Mouse (Mus musculus) ES-E14 (cell line): ENCODE data around the gene Zfp414. TPM values are rescaled to one million over a fixed set of nuclear protein-coding genes. Genes with fewer than 3 reads are reported as not detected.

Experiments
- DNase-seq: peaks from one replicate; pipeline ENCODE4 v3.0.0-alpha.2; 2013; ENCODE audit warnings: low read depth, low spot score
- H3K27ac ChIP-seq: 2 replicates; pipeline ENCODE4 v1.5.1; 2012; ENCODE audit warnings: low read depth, mild to moderate bottlenecking, low read length, moderate library complexity, mixed read lengths; ENCODE audit not compliant: poor library complexity, insufficient read depth, severe bottlenecking
- H3K36me3 ChIP-seq: 2 replicates; pipeline ENCODE4 v1.6.1; 2012; ENCODE audit warnings: mild to moderate bottlenecking, low read length, moderate library complexity, mixed read lengths; ENCODE audit not compliant: control insufficient read depth, poor library complexity, insufficient read depth, severe bottlenecking
- H3K4me1 ChIP-seq, 2 experiments: fragments of 150-350 bp in 1 of 2; sonication (generic) in 1 of 2; 2 replicates each; pipeline ENCODE4 v1.6.1; 2012; ENCODE audit warnings: low read length in 2 of 2, mild to moderate bottlenecking in 1 of 2, mixed read lengths in 1 of 2; ENCODE audit not compliant: control insufficient read depth in 2 of 2, insufficient read depth in 2 of 2, poor library complexity in 1 of 2
- H3K4me3 ChIP-seq, 2 experiments: fragments of 150-350 bp in 1 of 2; sonication (generic) in 1 of 2; 2 replicates each; pipeline ENCODE4 v1.5.1; 2012; ENCODE audit warnings: low read length in 2 of 2, low read depth in 1 of 2, mild to moderate bottlenecking in 1 of 2, mixed read lengths in 1 of 2; ENCODE audit not compliant: insufficient read depth in 1 of 2, poor library complexity in 1 of 2, severe bottlenecking in 1 of 2
- H3K9ac ChIP-seq: 2 replicates; pipeline ENCODE4 v1.6.1; 2012; ENCODE audit warnings: low read depth, mild to moderate bottlenecking, low read length, mixed read lengths; ENCODE audit not compliant: poor library complexity, insufficient read depth, severe bottlenecking
- H3K9me3 ChIP-seq: fragments of 150-350 bp; sonication (generic); 2 replicates; pipeline ENCODE4 v1.6.1; 2012; ENCODE audit warnings: low read depth, mild to moderate bottlenecking, low read length; ENCODE audit not compliant: control insufficient read depth, insufficient read depth
- CHD2 ChIP-seq: IDR thresholded peaks from 2 replicates; pipeline ENCODE4 v1.6.1; 2014; ENCODE audit warnings: mild to moderate bottlenecking, low read depth, low read length, inconsistent platforms
- HCFC1 ChIP-seq: IDR thresholded peaks from 2 replicates; pipeline ENCODE4 v1.6.1; 2012; ENCODE audit warnings: low read length, inconsistent platforms, borderline replicate concordance; ENCODE audit not compliant: insufficient read depth
- MAFK ChIP-seq: IDR thresholded peaks from 2 replicates; pipeline ENCODE4 v1.6.1; 2014; ENCODE audit warnings: mild to moderate bottlenecking, low read depth, low read length, inconsistent platforms; ENCODE audit not compliant: insufficient read depth
- ZC3H11A ChIP-seq: IDR thresholded peaks from 2 replicates; pipeline ENCODE4 v1.6.1; 2012; ENCODE audit warnings: low read depth, mild to moderate bottlenecking, inconsistent platforms, low read length, borderline replicate concordance
- ZNF384 ChIP-seq: IDR thresholded peaks from 2 replicates; pipeline ENCODE4 v1.6.1; 2012; ENCODE audit warnings: low read depth, low read length, inconsistent platforms
- in situ Hi-C, 2 experiments: fragments of 600-800 bp; cut with MboI; formaldehyde crosslinking; loops; one replicate each; pipeline ENCODE4 v1.15.1; 2025; ENCODE audit warnings: low sequenced_read_pairs in 2 of 2, inconsistent platforms in 1 of 2; ENCODE audit not compliant: unreplicated experiment in 2 of 2
- total RNA-seq: library from RNA; depleted of rRNA; stranded (reverse); fragments of 300-350 nt; gene quantifications from 2 replicates; pipeline ENCODE4 v1.2.3, GENCODE M21; 2012

The Zfp414 gene
- total RNA-seq, 1 experiment: 13.6 TPM

DNA sequence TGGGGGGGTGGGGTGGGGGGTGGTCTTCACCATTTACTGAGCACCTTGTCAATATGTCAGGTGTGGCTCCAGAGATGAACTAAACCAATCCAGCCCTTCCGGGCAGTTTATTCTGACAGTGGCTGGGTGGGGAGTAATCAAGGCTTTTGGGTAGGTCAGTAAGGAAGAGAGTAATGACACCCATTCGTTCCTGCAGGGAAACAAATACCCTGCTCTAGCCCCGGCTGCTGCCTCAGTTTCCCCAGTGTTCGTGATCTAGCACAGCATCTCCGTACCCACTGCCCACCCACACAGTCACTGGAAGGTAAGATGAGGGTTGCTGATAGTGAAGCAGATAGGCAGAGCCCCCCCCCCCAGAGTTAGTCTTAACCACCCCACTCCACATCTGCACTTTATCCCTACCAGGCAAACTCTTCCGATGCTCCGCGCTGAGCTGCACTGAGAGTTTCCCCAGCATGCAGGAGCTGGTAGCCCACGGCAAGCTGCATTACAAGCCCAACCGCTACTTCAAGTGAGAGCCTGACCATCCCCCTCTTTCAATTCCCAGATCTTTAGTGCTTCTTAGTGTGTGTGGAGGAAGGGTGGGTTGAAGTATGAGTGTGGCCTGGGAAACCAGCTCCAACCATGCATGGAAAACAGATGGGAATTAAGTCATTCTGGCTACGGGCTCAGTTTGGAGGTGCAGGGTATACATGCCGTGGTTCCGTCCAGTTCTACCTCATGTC, 1.4 kb downstream of the Zfp414 start:
- in situ Hi-C loops: no loop called here
- Histone ChIP-seq H3K9me3 (no peaks in the 10 kb centered on the region), H3K9ac (no peak overlapping the region), H3K4me3 (no peak overlapping the region), H3K4me1 (peaks cover 2 to 4% of the 10 kb centered on the region in 2 experiments; a peak in 2 of 4 replicates), H3K36me3 (peaks cover 15% of the 10 kb centered on the region), H3K27ac (no peak overlapping the region)
- DNase-seq: no peak
- TF ChIP-seq ZC3H11A: no peak
- TF ChIP-seq CHD2: no peak
- TF ChIP-seq HCFC1: no peak
- no peak for TF ChIP-seq MAFK
- no peak for TF ChIP-seq ZNF384

DNA sequence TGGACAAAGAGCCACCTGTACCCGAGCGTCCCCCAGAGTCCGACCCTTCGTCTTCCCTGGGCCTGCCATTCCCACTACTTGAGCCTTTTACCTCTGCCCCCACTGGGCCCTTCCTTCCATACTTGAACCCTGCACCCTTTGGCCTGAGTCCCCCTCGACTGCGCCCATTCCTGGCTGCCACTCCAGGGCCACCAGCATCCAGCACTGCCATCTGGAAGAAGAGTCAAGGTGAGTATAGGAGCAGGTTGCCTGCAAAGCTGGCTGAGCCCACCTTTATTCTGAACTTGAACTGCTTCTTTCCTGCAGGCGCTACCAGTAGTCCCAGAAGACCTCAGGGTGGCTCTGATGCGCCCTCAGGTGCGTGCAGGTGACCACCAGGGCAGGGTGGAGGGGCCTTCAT, 2.3 kb downstream of the Zfp414 start:
- peaks cover 15% of the 10 kb centered on the region for H3K36me3 ChIP-seq
- no peak overlapping the region for H3K27ac ChIP-seq
- H3K4me1 ChIP-seq: peaks cover 2 to 4% of the 10 kb centered on the region in 2 experiments; a peak in 2 of 4 replicates
- in situ Hi-C loops: no loop called here
- no peak overlapping the region for H3K4me3 ChIP-seq
- TF ChIP-seq ZC3H11A: no peak
- TF ChIP-seq ZNF384: no peak
- TF ChIP-seq CHD2: no peak
- H3K9ac ChIP-seq: no peak overlapping the region
- DNase-seq: no peak
- no peaks in the 10 kb centered on the region for H3K9me3 ChIP-seq

DNA sequence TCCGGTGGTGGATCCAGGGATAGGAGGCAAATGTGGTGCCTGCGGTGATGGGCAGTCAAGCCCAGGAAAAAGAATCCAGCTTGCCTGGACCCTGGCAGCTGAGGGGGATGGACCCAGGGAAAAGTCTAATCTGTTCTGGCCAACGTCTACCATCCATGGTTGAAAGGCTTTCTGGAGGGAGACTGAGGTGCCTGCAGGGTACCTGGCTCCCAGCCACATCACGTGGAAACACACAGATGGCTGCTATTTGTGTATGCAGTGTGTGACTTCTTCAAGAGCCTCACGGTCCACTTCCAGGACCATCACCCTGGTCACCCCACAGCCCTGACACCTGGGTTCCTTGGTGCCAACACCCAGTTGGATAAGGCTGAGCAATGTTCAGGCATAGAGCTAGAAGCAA, 2.9 kb downstream of the Zfp414 start:
- Histone ChIP-seq H3K4me3 (no peak overlapping the region), H3K4me1 (peaks cover 2 to 4% of the 10 kb centered on the region in 2 experiments; a peak in 2 of 4 replicates), H3K9me3 (no peaks in the 10 kb centered on the region), H3K27ac (no peak overlapping the region), H3K9ac (no peak overlapping the region), H3K36me3 (peaks cover 15% of the 10 kb centered on the region)
- in situ Hi-C loops: no loop called here
- no peak for DNase-seq
- no peak for TF ChIP-seq CHD2
- TF ChIP-seq ZC3H11A: no peak
- no peak for TF ChIP-seq HCFC1
- TF ChIP-seq ZNF384: no peak
- TF ChIP-seq MAFK: no peak

DNA sequence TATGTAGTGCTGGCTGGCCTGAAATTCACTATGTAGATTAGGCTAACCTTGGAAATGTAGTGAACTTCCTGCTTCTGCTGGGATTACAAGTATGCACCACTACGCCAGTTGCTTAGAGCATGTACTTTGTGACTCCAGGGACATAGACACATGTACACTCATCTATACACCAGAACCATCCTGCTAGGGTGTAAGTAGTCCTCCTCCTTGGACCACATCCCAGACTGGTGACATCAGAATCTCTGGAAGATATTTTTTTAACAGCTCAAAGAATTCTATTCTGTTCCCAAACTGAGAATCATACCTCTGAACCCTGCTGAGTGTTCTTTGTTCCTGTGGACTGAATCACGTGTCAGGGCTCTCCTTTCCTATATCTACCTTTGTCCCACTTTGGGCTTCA, 8.1 kb downstream of the Zfp414 start:
- in situ Hi-C loops: no loop called here
- Histone ChIP-seq H3K4me1 (peaks cover 6 to 9% of the 10 kb centered on the region in 2 experiments; a peak in 3 of 4 replicates), H3K9ac (no peak overlapping the region), H3K36me3 (peaks cover 1% of the 10 kb centered on the region), H3K9me3 (no peaks in the 10 kb centered on the region), H3K27ac (no peak overlapping the region), H3K4me3 (no peak overlapping the region)
- no peak for TF ChIP-seq MAFK
- TF ChIP-seq CHD2: no peak
- no peak for TF ChIP-seq ZC3H11A
- TF ChIP-seq ZNF384: no peak
- TF ChIP-seq HCFC1: no peak
- no peak for DNase-seq
